Mouse (Mus musculus): ENCODE data around the gene Wdr59.
A peak's percentile ranks its signal among the peaks of the same experiment; 100 is the strongest.
"Not testable (repeated sequence)": the region's sequence is repeated elsewhere in the genome, so short reads cannot be mapped to it uniquely, and the experiment has no call there.

Wdr59 gene

DNA sequence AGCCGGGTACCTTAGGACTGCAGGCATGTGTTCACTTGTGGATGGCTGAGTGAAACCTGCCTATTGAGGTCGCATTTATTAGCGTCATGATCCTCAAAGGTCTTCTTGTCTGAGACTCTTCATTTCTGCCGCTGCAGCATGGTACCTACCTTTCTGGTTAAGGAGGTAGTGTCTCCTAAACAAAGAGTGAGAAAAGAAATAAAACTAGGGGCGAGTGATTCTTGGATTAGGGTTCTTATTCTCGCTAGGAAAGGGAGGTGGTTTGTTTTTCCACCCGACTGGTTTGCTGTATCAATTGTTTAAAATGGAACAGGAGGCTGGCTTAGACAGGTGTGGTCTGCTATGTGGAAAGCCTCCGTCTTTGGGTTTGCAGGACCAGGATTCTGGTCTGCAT is 15.9 kb upstream of the Wdr59 start:
- no peak for DNase-seq (ENCODE audit: low spot score)

DNA sequence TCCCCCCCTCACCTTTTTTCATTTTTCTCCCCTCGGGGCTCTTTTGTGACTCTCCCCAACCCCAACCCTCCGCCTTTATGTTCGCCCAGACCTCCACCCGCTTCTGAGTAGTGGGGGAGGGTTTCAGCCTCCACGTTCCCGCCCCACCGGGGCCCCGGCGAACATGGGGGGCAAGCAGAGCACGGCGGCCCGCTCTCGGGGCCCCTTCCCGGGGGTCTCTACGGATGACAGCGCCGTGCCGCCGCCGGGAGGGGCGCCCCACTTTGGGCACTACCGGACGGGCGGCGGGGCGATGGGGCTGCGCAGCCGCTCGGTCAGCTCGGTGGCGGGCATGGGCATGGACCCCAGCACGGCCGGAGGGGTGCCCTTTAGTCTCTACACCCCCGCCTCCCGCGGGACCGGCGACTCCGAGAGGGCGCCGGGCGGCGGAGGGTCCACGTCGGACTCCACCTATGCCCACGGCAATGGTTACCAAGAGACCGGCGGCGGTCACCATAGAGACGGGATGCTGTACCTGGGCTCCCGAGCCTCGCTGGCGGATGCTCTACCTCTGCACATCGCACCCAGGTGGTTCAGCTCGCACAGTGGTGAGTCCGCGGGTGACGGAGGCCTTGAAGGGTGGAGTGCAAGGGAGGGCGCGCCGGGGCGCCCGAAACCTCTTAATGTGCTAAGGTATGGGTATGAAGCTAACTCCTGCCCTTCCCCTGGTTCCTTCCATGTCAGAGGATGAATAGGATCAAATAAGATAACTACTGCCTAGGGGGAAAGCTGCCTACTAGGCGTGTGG is 15.3 kb upstream of the Wdr59 start:
- no peak for DNase-seq (ENCODE audit: low spot score)

DNA sequence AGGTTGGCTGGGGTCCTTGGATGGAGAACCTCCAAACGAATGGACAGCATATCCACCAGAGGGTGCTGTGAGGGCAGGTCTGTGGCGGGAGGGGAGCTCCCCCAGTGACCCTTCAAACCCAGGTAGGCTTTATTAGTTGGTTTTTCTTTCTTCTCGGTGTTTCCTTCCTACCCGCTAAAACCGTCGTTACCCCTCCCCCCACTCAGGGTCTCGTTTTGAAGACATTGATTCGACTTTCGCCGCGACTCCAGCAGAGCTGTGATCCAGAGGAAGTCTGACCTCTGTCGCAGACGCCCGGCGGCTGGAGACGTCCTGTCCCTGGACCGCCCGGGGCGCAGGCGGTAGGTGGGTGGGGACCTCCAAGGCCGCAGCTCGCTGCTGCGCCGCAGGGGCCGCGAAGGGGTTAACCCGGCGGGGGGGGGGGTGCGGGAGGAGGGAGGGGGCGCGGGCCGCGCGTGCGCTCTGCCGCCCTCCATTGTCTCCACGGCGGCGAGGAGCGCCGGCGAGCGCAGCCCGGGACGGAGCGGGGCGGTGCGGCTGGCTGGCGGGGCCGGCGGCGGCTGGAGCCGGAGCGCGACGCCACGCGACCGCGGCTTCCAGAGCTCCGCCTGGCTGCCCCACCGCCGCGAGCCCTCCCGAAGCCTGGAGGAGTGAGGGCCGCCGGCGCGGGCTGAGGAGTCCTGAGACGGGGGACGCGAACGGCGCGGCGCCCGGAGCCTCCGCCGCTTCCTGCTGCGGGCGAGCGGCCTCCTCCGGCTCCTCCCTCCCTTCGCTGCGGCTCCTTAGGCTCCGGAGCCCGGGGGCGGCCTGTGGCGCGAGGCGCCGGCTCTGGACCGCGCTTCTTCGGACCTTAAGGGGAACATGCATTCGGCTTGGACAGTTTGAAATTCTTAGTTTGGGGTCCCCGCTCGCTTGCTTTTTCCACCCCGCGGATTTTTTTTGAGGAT is 14.4 kb upstream of the Wdr59 start, which contains the start of gene Znrf1:
Gene Znrf1 (plus strand): TSS at position 67 of the 947 bp plus-strand sequence.
- DNase-seq (ENCODE audit: low spot score): peak; percentile 78

DNA sequence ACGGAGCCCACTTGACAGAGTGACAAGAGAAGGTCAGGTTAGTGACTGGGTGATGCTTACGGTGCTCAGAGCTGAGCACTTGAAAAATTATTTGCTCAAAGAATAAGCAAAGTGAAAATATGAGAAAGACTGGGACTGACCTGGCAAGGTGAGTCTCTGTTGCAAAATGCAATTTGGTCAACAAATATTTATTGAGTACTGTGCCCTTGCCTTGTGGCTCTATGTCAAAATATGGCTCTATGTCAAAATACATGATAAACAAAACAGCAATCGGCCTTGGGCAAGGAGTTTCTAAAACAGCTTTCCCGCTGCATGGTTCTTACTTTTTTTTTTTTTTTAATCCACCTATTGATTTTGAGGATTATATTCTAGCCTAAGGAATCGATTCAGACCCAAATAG is 13.6 kb upstream of the Wdr59 start:
- no peak for DNase-seq (ENCODE audit: low spot score)

DNA sequence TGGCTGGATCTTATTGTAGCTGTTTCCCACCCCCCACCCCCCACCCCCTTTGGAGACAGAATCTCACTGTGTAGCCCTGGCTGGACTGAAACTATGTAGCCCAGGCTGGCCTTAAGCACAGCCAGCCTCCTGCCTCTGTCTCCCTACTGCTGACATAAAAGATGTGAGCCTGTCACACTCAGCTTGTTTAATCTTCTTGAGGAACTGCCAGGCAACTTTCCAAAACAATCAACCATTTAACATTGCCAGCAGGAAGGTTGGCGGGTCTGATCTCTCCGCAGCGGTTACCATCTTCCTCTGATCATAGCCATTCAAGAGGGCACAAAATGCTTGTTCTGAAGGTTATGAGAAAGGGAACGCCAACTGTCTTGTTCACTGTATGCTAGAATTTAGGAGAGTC is 11.6 kb upstream of the Wdr59 start:
- DNase-seq (ENCODE audit: low spot score): no peak

DNA sequence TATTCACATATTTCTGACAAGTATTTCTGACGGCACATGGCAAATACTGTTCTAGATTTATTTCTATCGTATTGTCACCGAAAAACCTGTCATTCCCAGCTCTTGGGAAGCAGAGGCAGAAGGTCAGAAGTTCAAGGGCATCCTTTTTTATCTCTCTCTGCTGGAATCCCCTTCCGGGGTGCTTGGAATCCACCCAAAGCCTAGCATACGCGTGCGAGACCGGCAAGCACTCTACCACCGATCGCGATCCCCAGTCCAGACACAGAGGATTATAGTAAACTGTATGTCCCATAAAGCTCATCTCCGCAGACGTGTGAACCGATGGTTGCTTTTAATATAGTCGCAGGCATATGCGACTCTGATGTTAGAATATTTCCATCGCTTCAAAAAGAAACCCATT is 9.7 kb upstream of the Wdr59 start:
- DNase-seq (ENCODE audit: low spot score): no peak

DNA sequence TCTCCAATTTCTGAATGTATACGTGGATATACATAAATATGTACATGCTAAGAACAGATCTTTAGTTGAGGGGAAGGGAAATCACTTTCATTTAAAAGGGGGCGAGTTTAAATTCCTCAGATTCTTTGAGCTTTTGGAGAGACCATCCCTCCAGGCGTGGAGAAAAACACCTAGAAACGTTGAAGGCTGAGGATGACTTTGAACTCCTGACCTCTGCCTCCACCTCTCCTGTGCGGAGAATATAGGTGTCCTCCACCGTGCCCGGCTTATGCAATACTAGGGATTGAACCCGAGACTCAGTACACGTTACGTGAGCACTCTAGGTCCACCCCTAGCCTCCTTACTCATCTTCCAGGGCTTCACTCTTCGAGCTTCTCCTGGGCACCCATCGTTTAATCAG is 9.3 kb upstream of the Wdr59 start:
- no peak for DNase-seq (ENCODE audit: low spot score)

DNA sequence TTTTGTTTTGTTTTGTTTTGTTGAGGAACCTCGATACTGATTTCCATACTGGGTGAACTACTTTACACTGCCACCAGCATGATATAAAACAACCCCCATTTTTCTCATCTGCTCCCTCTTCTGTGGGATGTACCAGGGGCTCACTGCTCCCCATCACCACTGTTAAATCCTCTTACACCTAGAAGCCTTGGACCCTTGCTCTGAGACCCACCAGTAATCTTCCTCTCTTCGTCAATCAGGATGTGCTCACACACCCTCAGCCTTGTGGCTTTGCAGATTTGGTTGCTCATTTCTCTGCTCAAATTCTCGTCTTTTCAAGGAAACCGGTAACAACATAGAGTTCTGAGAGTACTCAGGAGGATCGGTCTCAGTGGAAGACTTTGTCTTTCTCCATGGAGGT is 6.2 kb upstream of the Wdr59 start:
- no peak for DNase-seq (ENCODE audit: low spot score)

DNA sequence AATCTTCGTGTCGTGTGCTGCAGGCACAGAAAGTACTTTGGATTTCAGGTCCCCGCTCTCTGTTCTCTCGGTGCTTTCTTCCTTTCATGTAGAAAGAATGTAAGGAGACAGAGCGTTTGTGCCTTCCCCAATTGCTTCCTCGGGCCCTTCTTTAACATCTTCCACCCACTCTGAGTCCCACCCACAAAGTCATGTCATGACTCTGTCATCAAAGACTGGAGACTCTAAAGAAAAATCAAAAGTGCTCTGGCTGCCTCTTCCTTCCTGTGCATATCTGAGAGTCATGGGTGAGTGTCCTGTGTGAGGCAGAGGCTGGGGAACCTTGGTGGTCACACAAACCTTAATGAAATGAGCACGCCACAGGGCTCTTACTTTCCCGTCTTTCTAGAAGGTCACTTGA is 5.3 kb upstream of the Wdr59 start:
- no peak for DNase-seq (ENCODE audit: low spot score)

DNA sequence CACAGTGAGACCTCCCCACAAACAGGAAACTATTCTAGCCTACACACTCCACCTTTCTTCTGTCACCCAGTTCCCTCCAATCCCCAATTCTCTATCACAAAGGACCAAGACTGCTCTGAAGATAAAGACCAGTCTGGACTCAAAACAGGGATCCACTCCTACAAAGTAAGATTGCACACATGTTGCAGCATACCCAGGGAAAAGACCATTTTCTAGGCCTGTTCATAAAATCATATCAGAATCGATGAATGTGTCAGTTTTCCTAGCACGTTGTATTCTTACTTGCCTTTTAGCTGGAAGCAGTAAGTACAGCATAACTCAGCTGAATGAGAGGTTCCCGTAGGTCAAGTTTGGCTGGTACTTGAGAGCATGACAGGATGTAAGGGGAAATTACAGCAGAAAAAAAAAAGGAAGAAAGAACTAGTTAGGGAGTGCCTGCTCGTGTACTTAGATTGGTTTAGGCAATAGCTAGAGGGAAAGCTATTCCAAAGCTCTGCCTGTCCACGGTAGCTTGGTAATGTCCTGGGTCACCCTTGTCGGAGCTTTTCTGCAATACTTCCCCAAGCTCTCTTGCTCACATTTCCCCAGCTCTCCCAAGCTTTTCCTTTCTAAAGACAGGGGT is 4.6 kb upstream of the Wdr59 start:
- DNase-seq (ENCODE audit: low spot score): no peak

DNA sequence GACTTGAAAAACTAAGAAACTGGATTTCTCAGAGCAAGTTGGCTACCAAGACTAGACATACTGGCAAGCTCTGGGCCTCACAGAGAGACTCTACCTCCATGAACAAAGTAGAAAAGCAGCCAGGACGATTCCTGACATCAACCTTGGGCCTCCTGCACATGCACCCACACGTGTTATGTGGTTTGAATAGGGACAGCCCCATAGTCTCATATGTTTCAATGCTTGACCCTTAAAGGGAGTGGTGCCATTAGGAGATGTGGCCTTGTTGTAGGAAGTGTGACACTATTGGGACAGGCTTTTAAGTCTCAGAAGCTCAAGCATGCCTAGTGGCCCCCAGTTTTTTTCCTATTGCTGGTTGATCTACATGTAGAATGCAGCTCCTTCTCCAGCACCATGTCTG is 4.4 kb downstream of the Wdr59 start:
- no peak for DNase-seq (ENCODE audit: low spot score)

DNA sequence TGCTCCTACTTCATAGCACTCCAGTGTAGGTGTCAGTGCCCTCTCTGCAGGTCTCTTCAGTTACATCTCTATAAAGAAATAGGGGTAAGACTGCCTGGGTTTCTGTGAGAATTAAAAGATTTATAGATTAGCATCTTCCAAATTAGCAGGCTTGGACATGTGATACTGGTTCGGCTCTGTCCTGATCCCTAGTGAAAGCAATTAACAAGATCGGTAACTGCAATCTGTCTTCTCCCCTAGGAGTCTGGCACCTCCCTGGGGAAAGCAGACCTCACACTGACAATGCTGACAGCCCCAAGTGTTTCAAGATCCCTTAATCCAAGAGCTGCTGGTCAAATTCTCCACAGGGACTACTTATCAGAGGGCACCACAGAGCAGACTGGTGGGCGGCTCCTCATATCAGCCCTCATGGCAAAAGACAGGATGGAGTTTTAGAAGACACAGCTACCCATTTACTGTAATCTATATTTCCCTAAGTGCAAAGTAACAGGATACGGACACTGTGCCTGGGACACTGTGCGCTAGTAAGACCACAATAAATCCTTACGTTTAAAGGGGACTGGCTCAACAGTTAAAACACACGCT is 5.3 kb downstream of the Wdr59 start:
- no peak for DNase-seq (ENCODE audit: low spot score)

DNA sequence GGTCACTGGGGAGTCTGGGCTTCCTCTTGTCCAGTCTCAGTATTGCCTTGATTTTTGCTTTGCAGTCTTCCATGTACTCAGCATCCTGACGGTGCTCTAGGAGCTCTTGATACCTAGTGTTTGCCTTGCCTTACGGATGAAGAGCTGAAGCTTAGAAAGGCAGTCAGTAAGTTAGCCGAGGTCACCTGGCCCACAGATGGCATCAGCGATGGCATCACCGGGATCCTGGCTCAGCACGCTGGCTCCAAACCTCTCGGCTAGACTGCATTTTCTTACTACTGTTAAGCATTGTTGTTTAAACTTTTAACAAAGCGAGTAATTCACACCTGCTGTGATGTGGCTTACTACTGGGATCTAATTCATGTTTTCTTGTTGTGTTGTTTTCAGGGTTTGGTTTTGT is 8.4 kb downstream of the Wdr59 start:
- no peak for DNase-seq (ENCODE audit: low spot score)

DNA sequence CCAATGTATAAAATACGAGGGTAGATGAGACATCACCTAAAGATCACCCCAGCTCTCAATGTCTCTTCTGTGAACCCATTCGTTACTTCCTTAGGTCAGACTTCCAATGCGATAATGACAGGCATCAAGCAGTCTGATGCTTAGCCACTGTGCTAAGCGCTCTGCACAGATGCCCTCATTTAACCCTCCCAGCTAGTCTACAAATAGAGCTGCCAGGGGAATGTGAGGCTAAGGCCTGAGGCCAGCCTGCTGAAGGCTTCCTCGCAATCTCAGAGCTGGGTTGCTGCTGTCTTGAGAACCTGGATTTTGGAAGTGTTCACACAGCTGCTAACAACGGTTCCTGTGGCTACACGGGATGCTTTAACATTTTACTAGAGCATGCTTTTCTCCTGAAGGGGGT is 9.0 kb downstream of the Wdr59 start:
- no peak for DNase-seq (ENCODE audit: low spot score)

DNA sequence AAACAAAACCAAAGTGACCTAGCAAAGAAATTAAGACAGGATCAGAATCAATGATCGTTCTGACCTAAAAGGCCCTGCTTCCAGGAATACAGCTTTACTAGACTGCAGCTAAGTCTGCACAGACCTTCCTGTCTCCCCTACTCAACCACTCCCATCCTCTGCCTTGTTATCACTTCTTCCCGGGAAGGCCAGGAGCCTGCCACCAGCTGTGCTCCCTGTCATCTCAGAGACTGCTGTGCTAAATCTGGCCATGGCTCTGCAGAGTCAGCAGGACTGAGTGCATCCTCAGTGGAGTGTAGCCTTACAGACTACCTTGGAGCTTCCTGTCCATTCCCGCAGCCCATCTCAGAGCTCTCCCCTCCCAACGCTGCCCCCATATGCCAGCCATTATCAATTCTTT is 11.5 kb downstream of the Wdr59 start:
- no peak for DNase-seq (ENCODE audit: low spot score)

DNA sequence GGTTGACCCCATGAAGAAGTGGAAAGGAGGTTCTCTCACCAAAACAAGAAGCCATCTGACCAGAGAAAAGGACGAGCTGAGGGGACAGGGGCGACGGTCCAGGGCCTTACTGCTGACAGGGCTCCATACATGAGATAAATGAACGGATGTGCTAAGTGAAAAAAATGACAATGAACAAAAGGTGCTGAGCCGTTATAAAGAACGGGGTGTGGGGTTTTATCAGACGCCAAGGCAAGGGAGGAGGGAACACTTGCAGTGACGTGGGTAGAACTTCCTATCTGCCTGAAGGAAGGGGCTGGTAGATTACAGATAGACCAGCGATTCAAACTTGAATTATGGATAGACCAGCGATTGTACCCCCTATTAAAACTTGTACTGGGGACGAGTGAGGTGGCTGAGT is 12.6 kb downstream of the Wdr59 start:
- no peak for DNase-seq (ENCODE audit: low spot score)

DNA sequence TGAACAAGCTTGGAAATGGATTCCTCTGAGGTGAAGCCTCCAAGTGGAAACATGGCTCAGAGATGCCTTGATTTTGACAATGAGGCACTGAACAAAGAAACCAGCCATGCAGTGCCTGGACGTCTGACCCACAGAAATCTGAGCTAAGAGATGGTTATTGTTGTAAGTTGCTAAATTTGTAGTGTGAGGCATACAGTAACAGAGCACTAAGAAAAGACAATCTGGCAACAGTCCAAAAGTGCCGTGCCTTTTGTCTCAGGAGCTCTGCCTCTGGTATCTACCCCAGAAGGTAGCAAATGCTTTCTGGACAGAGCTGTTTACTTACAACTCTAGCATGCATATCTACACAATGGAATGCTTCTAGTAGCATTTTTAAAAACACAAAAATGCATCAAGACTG is 13.3 kb downstream of the Wdr59 start:
- peak; percentile 32 for DNase-seq (ENCODE audit: low spot score)

DNA sequence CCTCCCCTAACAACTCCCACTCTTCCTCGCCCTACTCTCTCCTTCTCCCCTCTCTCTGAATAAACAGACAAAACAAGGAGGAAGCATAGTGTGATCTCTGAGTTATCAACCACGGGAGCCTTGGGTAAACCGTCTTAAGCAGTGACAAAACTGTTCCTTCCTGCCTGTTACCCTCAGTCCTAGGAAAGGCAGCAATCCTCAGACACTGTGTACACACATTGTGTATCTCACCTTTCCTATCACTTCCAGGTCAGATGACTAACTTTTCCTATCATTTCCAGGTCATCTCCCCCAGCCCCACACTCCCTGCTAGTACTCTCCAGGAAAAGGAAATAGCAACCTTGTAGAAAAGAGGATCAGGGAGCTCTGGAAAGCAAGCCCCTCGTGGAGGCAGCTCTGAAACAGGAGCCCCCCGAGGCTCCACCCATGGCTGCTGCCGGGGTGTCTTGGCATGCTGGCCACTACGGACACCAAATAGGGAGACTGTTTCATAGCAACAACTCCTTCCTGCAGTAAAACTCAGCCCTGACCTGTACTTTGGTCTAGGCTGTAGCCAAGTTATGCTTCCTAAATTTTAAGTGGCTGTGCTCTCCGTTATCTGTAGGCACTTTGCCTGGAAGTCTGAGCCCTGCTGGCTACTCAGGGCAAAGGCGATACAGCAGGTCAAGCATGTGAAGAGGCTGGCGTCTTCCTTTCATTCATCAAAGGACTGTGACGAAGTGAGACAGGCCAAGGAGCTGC is 20.0 kb downstream of the Wdr59 start:
- no peak for DNase-seq (ENCODE audit: low spot score)

DNA sequence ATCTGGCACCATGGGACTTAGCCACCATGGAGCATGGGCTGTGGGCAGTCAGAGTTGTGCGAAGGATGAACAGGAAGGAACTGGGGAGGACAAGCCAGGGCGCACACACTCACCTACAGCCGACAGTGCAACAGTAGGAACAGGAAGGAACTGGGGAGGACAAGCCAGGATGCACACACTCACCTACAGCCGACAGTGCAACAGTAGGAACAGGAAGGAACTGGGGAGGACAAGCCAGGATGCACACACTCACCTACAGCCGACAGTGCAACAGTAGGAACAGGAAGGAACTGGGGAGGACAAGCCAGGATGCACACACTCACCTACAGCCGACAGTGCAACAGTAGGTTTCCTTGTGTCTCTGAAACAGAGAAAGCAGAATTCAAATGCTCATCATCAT is 23.6 kb downstream of the Wdr59 start:
- not testable (repeated sequence) for DNase-seq (ENCODE audit: low spot score)

DNA sequence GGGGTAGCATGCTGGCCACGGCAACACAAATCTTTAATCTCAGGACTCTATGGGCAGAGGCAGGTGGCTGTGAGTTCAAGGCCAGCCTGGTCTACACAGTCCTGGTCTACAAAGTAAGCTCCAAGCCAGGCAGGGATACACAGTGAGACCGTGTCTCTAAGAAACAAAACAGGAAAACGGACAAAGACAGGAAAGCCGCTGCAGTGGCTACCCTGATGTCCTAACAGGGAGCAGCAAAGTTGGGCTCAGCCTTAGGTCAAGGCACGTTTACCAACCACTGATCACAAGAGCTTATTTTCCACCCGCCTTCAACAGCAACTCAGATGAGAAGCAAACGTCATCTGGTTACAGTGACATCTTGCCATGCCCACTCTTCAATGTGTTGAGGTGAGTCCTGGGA is 25.6 kb downstream of the Wdr59 start:
- no peak for DNase-seq (ENCODE audit: low spot score)

DNA sequence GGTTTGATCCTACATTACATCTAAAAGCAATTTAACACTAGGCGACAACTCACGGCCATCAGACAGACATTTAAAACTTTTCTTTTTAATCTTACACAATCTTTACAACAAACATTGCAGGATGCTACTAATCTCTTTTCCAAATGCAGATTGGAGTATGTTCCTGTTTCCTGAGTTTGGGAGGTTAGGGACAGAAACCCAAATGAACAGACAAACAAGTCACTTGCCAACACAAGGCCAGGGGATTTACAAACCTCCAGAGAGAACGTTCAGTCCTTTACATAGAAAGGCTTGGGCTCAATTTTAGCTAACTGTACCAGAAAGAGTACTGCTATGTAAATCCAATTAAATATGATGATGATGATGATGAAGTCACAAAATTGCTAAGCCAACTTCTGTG is 28.7 kb downstream of the Wdr59 start:
- no peak for DNase-seq (ENCODE audit: low spot score)

DNA sequence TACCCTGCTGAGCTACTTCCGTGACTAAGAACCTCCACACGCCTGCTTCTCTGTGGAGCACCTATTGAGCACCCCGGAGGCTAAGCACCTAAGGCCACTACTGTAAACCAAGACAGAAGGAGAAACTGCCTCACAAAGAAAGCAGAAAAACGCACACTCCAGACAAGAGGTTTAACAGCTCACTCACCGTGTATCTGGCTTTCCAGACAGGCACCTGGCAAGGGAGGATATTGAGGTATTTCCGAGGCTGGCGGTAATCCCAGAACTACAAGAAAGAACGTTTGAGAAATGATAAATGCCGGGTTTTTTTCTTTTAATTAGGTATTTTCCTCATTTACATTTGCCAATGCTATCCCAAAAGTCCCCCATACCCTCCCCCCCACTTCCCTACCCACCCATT is 29.4 kb downstream of the Wdr59 start:
- DNase-seq (ENCODE audit: low spot score): no peak
